Mouse (Mus musculus) megakaryocyte, embryonic 14.5 days (primary cell): ENCODE results near the gene Il4.

ENCODE experiments used
- FLI1 ChIP-seq: IDR thresholded peaks from 2 replicates; pipeline ENCODE4 v1.6.1; 2012; ENCODE audit warnings: low read length, inconsistent platforms, mixed read lengths
- GATA1 ChIP-seq: IDR thresholded peaks from 3 replicates; pipeline ENCODE4 v1.6.1; 2012; ENCODE audit warnings: mixed read lengths, low read length, inconsistent platforms, borderline replicate concordance

DNA sequence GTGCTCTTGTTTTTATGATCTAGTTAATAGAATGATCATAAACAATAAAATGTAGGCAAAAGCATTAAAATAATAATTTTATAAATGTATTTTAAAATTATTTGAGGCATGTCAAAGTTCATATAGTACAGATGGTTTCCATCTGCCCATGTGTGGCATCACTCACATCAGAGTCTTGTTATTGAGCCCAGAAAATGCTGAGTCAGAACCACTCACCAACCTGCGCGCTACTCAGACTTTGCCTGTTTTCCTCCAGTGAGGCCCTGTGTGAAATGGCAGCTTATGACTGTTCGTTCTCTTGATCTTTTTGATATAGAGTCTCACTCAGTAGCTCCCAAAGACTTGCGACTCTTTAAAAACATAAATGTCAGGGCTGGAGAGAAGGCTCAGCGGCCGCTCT, 33.0 kb downstream of the Il4 start:
- TF ChIP-seq FLI1 (no peak), GATA1 (no peak)
